Mouse (Mus musculus) gastrocnemius, postnatal 36 days (tissue): ENCODE results near the gene Olfr31. TPM values are rescaled to one million over a fixed set of nuclear protein-coding genes. Genes with fewer than 3 reads are reported as not detected.

Experiments
- DNase-seq, 2 experiments: peaks; one replicate each; pipeline ENCODE4 v3.0.0; 2022
- intact Hi-C: fragments of 180-260 bp; cut with DNase I; formaldehyde crosslinking; loops from one replicate; pipeline ENCODE4 v1.15.1; 2025
- long read RNA-seq, 2 experiments: library from polyadenylated mRNA; stranded (forward); transcript quantifications; one replicate each; pipeline ENCODE4 v2.0.0; 2021
- total RNA-seq, 2 experiments: library from RNA; stranded (reverse); gene quantifications; 2 replicates each; pipeline ENCODE4 v1.2.3; 2021

The Olfr31 gene
- not detected for total RNA-seq
- long read RNA-seq, experiment 1: 0 reads
- long read RNA-seq, experiment 2: 0 reads

- DNase-seq: no peak
- intact Hi-C loops: no loop called here
These were observed at the start of gene Olfr31 for GRCm38 (mm10) chr14:14322528-14322927. Gene Olfr31 (plus strand): TSS chr14:14322828.

- peak in 1 of 2 experiments; percentile 6 for DNase-seq
- intact Hi-C loops: no loop called here
These were observed 28.2 kb upstream of the Olfr31 start for GRCm38 (mm10) chr14:14294426-14294825.

GRCm38 (mm10) chr14:14308938-14309337 is 13.7 kb upstream of the Olfr31 start:
- intact Hi-C loops: no loop called here

GRCm38 (mm10) chr14:14309416-14309815 is 13.2 kb upstream of the Olfr31 start:
- intact Hi-C loops: no loop called here
- no peak for DNase-seq

More at GRCm38 (mm10) chr14:14308938-14309337, 13.7 kb upstream of the Olfr31 start:
- no peak for DNase-seq

GRCm38 (mm10) chr14:14345113-14345871 is 22.7 kb downstream of the Olfr31 start:
- intact Hi-C loops: no loop called here
- peak; percentile 81 to 87 for DNase-seq

- DNase-seq: peak; percentile 64 to 68
- intact Hi-C loops: no loop called here
These were observed 23.6 kb downstream of the Olfr31 start, which contains the start of gene Il3ra for GRCm38 (mm10) chr14:14345948-14346812. Gene Il3ra (plus strand): TSS chr14:14346275.

GRCm38 (mm10) chr14:14346813-14347100 is 24.1 kb downstream of the Olfr31 start:
- DNase-seq: no peak
- intact Hi-C loops: no loop called here

GRCm38 (mm10) chr14:14347151-14347835 is 24.7 kb downstream of the Olfr31 start:
- peak in 1 of 2 experiments; percentile 15 for DNase-seq
- intact Hi-C loops: no loop called here

- intact Hi-C loops: no loop called here
- DNase-seq: no peak
These were observed 25.4 kb downstream of the Olfr31 start for GRCm38 (mm10) chr14:14347836-14348621.

- intact Hi-C loops: no loop called here
- no peak for DNase-seq
These were observed 26.2 kb downstream of the Olfr31 start for GRCm38 (mm10) chr14:14348674-14349401.

GRCm38 (mm10) chr14:14349485-14350262 is 27.0 kb downstream of the Olfr31 start:
- intact Hi-C loops: no loop called here
- DNase-seq: no peak

- DNase-seq: no peak
- intact Hi-C loops: no loop called here
These were observed 27.9 kb downstream of the Olfr31 start for GRCm38 (mm10) chr14:14350263-14351147.

GRCm38 (mm10) chr14:14351148-14351455 is 28.5 kb downstream of the Olfr31 start:
- intact Hi-C loops: no loop called here
- no peak for DNase-seq

- intact Hi-C loops: no loop called here
These were observed 29.3 kb downstream of the Olfr31 start for GRCm38 (mm10) chr14:14351721-14352590.

GRCm38 (mm10) chr14:14352606-14353005 is 30.0 kb downstream of the Olfr31 start:
- intact Hi-C loops: no loop called here
- DNase-seq: no peak

More at GRCm38 (mm10) chr14:14351721-14352590, 29.3 kb downstream of the Olfr31 start:
- no peak for DNase-seq

- DNase-seq: no peak
- intact Hi-C loops: no loop called here
These were observed 30.6 kb downstream of the Olfr31 start for GRCm38 (mm10) chr14:14353081-14353732.
